Mouse (Mus musculus) layer of hippocampus, adult 8-10 months (tissue): ENCODE measurements around the gene Phf19. TPM values are rescaled to one million over a fixed set of nuclear protein-coding genes. Genes with fewer than 3 reads are reported as not detected.

ENCODE experiments used
- DNase-seq, 2 experiments: peaks; one replicate each; pipeline ENCODE4 v3.0.0; 2022; ENCODE audit warnings: low spot score in 2 of 2
- total RNA-seq, 4 experiments: library from RNA; stranded (reverse); gene quantifications; 2 replicates each; pipeline ENCODE4 v1.2.4; 2022

Phf19 gene
- total RNA-seq, 4 experiments from 2014 or later, result 1.1 to 2.1 (median 1.7) TPM

DNA sequence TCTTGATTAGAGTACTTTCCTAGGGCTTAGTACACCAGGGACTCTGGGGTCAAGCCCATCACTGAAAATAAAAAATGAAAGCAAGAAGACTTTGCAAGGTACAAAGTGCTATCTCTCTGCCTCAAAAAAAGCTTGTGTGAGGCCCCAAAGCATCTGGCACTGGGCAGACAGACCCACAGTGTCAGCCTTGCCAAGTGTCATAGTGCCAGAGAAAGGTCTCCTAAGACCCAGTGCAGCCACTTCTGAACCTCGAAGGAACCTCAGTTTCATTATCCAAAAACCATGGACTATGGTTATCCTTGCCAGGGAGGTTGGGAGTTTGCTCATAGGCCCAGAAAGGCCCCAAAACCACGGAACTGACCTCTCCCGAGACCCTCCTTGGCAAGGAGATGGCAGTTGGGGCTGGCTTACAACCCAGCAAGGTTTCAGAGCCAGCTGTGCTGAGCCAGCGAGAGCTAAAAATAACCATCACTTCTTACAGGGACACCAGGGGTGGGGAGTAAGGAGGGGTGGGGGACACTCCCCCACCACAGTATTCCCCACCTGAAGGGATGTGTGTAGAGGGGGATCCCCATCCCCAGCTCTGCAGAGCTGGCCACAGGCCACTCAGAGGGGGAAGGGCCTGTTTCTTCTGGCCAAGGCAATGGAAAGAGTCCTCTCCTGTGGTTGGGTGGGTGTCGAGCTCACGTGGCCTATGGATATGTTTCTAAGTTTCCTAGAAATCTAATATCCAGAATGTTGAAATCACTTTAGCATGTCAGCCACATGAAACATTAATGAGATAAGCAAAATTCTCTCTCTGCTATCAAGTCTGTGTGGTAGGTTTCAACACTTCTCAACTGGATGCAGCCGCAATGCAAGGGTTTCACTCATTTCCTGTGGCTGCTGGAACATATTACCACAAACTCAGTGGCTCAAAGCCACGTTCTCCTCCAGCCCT is 24.7 kb upstream of the Phf19 start:
- DNase-seq, result no peak

DNA sequence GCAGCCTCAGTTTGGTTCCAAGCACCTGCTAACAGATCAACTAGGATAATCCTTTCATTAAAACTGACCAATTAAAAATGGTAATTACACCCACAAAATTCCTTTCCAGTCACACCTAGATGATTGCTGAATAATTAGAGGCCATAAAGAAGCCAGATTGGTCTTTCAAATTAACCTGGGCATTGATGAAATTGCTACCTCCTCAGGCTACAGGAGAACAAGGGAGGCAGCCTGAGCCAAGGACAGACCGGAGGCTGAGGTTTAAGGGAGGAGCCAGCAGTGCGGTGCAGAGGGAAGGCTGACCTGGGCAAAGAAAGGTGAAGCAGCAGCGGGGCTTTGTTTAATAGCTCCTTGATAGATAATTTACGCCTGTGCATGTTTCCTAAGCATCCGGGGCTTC is 23.6 kb upstream of the Phf19 start:
- DNase-seq, result no peak

DNA sequence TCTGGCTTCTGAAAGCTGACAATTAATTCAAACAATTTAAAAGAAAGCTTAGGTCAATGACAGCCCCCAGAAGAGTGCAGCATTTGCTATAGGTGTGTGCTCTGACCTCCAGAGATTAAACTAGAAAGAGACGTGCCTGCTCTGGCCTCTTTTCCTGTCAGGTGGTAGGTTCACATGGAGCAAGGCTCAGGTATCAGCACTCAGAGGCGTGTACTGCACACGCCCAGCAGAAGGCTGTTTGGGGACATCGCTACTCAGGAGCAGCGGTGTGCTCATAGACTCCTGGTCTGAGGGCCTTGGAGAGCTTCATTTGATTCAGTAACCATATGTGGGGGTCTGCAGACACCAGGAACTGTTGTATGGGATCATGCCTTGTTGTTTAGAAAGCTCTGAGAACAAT is 13.5 kb upstream of the Phf19 start:
- no peak for DNase-seq

DNA sequence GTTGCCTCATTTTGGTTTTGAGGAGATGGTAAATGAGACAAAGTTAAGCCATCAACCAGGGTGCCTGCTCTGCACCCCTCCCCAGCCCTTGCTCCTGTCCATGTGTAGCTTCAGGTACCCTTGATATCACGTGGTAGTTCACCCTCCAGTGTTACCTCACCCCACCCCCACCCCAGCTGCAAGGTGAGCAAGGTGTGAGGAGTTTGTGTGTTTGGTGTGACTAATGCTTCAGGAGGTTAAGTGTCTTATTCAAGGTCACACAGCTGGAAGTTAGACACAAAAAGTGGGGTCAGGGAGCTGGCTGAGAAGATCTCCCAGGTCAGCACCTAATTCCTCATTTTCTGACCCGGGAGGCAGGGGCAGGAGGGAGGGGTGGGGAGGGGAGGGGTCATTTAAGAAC is 8.9 kb upstream of the Phf19 start:
- DNase-seq, result no peak

DNA sequence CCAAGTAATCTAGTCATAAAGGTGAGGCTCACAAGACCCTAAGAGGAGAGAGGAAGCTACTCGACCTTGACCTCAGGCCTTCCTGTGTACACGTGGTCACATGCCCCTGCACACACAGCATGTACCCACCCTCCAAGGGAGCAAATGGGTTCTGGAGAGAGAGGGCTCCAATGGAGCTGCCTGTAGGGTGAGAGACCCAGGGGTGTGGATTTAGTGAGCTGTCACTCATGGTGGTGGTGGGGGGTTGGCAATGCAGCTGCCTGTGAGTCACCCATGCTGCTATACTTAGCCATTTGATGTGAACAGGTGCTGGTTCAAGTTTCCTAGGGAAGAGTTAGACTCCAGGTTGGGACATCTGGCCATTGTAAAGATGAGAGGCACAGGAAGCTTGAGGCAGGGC is 6.3 kb upstream of the Phf19 start:
- no peak for DNase-seq

DNA sequence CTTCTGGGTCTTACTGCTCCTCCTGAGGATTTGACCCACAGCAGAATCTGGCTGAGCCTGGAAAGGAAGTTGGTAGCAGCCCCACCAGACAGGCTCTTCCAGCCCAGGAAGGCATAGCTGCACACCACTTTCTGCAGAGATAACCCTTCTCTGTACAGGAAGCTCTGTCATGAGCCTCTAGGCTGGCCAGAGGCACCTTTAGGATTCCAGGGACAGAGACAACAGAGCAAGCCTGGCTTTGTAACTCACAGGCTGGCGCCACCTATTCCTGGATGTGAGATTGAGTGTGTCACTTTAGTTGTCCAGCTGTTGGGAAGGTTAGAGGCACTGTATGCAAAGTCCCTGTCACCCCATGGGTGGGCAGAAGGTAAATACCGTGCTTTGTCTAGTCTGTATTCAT is 1.3 kb upstream of the Phf19 start:
- DNase-seq, result no peak

DNA sequence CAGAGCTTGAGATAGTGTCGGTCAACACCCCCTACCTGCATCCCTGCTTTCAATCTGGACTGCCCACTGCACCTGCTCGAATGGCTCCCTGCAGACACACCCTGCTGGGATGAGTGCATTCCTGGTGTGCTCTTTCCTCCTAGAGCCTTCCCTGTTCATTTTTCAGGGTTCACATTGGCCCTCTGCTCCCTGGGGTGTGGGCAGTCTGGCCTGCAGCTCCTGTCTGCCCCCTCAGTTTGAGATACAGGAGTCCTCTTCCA is 927 bp upstream of the Phf19 start:
- no peak for DNase-seq

DNA sequence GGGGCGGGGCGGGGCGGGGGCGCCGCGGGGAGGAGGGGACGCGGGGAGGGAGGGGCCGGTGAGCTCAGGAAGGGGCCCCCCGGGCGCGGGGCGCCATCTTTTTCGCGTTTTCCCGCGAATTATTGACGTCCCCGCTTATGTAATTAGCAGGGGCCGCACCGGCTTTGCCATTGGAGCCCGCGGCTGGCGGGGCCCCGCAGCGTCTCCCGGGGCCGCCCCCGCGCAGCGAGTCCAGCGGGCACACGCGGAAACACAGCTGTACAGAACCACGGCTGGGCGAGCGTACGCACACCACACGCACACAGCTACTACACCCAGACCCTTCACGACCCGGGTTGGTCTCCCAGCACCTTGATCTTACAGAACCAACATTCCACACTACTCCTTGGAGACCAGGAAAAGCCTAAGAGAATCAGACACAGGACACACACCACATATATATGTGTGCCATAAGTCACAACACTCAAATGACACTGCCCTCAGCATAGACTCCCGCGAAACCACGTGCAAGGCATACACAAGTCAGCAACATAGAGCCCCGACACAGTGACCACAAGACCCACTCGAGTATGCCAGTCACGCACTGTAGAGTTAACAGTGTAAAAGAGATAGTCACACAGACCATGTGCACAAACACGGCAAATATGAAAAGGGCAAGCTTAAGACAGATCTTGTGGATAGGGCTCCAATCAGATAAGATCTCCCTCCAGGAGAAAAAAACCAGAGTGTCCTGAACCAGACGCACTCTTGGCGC is 420 bp upstream of the Phf19 start:
- peak in 1 of 2 experiments; percentile 37 for DNase-seq

DNA sequence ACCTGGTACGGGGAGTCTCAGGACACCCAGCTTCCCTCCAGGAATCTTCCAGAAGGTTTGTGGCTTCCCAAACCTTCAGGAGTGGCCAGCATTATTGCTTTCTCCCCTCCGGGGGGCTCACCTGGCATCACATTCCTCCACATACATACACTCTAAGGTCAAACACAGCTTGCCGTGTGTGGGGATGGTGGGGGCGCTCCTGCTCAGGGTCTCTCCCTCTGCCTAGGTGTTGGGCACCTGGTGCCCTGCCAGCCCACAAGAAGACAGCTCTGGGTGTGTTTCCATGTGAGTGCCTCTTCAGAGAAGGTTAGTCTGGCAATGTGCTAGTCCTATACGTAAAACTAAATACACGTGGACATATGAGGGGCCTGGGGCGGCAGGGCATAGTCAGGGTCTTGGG is 1.2 kb downstream of the Phf19 start:
- no peak for DNase-seq

DNA sequence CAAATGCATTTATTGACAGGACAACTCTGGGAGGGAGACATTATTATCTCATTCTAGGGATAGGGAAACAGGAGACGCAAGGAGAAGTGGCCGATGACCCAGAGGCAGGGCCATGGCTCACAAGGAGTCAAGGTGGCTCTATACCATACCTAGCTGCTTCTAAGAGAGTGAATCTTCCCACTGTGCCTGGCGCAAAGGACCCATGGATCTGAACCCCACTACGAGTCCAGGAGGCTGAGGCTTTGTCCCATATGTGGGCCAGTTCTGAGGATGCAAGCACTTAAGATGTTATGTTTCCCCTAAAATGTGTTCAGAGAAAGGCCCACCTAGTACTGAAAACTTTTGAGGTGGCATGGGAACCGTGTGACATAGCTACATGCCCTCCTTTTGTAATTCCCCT is 2.0 kb downstream of the Phf19 start:
- DNase-seq, result no peak

DNA sequence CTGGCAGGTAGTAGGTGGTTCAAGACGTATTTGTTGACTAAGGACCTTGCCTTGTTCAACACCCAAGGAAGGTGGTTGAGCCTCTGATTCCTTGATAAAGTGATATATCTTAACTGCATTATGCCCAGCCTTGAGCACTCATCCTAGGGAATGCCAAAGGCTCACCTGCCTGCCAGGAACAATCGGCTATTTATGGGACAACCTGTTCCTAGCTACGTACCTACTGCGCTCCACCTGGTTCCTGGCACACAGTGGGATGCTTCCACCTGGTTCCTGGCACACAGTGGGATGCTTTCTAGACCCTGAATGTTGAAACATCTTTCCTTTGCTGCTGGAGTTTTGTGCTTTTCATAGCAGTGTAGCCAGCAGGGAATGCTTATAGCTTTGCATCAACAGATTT is 4.1 kb downstream of the Phf19 start:
- no peak for DNase-seq

DNA sequence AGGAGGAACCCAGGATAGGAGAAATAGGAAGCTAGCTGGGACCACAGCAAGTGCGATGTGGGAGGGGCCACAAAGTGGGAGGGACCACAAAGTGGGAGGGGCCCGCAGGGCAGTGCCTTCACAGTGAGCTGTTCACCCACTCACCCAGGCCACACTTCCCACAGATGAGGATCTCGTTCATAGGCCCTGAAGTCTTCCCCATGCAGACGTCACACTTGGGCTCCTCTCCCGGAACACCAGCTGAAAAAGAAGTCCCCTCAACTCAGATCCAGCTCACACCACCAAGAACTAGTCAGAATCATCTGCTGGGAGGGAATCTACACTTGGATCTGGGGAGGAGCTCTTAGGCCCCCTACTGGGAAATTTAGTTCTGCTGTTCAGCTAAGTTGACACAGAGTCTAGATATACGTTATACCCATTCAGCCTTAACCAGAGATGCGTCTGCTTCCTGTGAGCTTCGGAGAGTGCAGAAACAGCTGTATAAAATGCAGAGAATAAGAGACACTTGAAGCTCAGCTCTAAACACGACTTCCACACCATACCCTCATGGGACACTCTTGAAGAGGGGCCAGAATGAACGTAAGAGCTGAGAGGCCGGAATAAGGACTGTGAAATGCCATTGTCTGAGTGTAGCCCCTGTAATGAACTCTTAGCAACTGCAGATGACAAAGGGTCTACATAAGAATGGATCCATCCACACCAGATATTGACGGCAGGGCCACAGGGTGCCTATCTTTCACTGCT is 6.8 kb downstream of the Phf19 start:
- no peak for DNase-seq

DNA sequence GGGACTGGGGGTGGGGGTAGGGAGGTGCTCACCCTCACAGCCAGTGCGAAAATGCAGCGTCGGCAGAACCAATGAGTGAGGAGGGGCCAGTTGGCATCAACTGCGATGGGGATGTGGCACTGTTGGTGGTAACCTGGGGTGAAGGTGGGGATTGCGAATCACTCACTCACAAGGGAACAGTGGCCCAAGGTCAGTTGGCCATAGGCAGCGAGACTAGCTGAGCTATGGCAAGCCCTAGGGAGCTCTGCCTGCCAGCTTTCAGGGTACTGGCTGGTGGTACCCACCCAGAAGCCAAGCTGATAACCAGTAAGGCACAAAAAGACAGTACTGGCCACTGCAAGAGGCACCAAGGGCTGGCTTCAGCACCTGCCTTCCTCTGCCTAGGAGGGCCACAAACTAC is 7.4 kb downstream of the Phf19 start:
- DNase-seq, result no peak

DNA sequence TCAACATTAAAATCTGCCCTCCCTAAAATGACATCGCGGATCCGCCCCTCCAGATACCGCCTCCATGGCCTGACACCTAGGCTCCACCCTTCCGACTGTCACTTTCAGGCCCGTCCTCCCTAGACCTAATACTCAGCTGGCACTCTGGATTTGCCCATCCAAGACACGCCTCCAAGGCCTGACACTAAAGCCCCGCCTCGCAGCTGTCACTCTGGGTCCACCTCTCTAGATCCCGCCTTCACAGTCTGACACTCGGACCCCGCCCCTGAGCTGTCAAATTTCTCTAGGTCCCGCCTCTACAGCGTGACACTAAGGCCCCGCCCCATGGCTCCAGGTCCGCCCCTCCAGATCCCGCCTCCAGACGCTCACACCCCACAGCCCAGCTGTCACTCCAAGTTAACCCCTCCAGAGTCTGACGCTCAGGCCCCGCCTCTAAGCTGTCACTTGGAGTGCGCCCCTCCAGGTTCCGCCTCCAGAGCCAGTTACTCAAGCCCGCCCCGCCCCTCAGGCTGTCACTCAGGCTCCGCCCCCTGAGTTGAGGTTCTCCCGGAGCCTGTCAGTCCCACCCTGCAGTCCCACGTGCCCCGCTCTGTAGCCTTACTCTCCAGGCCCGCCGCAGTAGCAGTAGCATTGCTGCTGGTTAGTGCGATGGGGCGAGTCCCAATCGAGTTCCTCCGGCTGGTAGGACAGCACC is 8.8 kb downstream of the Phf19 start:
- DNase-seq, result peak; percentile 99 to 100

DNA sequence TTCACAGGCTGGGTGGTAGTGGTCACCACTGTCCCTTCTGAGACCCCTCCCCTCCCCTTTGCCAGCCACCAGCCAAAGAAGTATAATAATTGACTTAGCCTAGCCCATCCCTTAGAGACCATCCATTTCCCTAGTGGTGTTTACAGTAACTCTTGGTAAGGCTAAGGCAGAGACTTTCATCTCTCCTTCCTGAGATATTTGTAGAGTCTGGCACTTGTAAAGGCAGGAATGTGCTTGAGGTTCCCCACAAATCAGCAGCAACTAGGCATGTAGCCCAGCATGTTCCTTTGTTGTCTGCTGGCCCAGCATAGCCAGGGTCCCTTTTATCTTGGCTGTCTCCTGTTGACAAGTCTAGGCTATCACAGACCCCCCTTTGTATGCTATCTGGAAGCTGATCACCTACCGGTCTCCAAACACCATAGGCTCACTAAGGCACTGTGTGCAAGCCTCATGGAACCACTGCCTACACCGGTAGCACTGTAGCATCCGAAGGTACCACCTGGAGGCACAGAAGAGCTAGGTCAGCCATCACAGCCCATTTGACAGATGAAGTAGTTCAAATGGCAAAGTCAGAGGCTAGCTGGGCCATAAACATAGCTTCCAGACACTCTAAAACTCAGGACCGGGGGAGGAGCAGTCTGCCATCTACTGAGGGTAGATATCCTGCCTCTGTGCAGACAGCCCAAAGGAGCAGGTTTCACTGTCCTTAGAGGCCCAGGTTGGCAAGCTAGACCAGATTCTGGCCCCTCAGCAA is 10.0 kb downstream of the Phf19 start:
- DNase-seq, result no peak

DNA sequence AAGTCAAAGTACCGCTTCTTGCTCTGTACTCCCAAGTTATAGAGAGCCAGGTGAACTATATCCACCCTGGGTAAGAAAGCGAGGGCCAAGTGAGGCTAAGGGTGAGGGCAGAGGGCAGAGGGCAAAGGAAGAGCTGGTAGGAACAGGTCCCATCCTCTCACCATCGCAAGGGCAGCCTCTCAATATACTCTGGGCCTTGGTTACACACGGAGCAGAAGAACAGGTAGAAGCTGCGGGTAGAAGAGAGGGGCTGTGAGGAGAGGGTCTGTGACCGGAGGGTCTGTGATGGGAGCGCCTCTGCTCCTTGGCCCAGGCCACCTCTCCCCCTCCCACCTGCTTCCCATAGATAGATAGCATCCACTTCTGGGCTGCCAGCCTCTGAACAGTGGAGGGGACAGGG is 10.6 kb downstream of the Phf19 start:
- no peak for DNase-seq

DNA sequence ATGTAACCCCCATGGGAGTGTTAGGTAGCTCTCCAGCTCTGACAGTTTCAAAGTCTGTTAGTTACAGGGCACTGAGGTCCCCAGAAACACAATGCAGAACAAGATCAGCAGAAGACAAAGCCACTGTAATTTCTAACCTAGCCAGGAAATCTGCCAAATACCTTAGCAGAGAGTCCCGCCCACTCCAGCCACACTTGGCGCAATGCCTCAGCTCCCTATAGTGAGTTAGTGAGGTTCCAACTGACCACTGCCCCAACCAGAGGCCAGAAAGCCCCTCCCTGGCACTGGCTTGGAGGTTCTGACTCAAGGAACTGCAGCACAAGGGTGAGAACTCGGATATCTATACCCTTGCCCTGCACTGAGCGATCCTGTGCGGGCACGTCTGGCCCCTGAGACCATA is 11.1 kb downstream of the Phf19 start:
- no peak for DNase-seq

DNA sequence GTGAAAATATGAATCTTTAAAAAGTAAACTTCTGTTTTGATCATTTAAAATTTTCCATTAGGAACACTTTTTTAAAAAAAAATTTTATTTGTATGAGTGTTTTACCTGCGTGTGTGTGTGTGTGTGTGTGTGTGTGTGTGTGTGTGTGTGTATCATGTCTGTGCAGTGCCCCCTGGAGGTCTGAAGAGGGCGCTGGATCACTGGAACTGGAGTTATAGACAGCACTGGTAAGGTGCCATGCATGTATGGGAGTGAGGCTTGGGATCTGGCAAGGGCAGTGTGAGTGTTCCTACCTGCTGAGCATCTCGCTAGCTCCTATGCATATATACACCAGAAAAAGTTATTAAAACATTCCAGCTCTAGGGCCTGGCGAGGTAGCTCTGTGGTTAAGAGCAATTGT is 12.1 kb downstream of the Phf19 start:
- DNase-seq, result no peak

DNA sequence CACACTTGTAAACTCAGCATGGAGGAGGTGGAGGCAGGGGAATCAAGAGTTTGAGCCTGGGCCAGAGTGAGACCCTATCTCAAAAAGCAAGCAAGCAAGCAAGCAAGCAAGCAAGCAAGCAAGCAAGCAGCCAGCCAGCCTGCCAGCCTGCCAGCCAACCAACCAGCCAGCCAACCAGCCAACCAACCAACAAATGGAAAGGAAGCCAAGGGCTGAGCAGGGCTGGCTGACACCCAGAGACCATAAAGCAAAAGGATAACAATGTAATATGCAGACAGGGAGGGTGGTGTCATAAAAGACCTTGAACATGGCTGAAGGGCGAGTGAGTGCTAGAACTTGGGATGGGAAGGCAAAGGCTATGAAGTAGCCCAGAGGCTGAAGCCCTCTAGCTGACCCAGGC is 13.4 kb downstream of the Phf19 start:
- DNase-seq, result no peak

DNA sequence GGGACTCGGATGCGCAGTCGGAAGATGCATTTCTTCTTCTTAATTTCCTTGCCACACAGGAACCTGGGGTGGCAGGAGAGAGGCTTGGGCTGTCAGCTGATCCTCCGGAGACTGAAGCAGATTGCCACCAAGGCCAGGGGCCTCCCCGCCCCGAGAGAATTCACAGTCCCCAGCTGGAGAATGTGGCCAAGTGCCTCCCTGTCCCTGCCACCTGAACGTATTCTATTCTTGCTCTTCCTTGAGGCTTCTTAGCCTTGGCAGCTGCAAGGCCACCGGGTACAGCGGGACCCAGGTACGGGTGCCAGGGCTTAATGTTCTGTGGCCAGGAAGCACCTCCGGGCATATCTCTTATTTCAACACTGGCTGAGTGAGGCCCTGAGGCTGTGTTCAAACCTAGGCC is 14.1 kb downstream of the Phf19 start:
- no peak for DNase-seq

DNA sequence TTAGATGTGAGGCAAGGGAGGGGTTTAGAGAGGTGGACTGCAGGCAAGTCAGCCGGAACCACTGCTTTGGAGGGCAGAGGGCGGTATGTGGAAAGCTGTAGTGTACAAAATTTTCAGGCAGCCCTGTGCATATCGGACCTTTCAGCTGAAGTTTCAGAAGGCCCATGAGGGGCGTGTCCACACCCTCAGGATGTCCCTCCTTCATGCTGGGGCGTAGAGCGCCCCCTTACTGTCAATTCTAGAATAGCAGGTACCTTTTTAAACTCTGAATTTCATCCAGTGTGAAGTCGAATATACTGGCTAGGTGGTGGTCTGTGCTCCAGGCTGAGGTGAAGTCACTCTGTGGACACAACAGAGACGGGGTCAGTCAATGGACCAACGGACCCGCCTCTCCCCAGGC is 16.0 kb downstream of the Phf19 start:
- DNase-seq, result no peak
